Mouse (Mus musculus) E14TG2a.4 (cell line): ENCODE measurements at regions not wholly inside any gene's neighbourhood (a gene's known extent, or its start where the extent isn't known, plus 50 kb on each side); places are given as distances from the start of the nearest gene placed in this dataset.

Experiments
- CTCF ChIP-seq: conservative IDR thresholded peaks from 2 replicates; pipeline ENCODE4 v1.5.1; 2014; ENCODE audit warnings: low read length
- NANOG ChIP-seq: IDR thresholded peaks from 2 replicates; pipeline ENCODE4 v1.6.1; 2014; ENCODE audit warnings: borderline replicate concordance, low read length, mixed read lengths
- POU5F1 ChIP-seq: IDR thresholded peaks from 2 replicates; pipeline ENCODE4 v1.6.1; 2014; ENCODE audit warnings: low read length, borderline replicate concordance

- TF ChIP-seq CTCF (no peak), NANOG (no peak), POU5F1 (no peak)
These were observed 51.0 kb upstream of the Kcnma1 start for GRCm38 (mm10) chr14:24065231-24065767.
